Comparison of ENCODE assay signal across 8 mouse cellular contexts in the genomic region with DNA sequence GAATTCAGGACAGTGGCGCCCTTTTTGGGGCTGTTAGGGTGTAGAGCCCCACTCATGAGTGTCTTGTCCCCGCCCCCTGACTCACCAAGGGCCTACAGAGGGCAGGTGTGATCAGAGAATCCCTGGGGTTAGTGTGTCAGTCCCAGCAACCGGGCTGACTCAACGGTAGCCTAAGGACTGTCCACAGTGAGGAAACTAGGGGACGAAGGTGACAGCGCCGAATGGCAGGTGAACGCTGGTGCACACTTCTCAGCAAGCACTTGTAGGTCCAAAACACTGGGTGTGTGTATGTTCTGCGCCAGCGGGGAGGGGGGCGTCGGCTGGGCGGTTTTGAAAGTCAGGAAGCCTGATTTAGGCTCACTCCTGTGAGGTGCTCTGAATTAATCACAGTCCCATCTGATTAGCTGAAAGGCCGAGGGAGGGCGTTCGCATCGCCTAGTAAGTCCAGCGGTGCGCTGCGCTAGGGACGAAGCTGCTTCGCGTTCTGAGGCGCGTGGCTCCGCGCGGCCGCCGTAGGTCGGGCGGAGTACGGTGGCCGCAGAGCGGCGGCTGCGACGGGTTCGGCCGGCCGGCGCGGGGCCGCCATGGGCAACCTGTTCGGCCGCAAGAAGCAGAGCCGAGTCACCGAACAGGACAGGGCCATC. TPM values are rescaled to one million over a fixed set of nuclear protein-coding genes. Genes with fewer than 3 reads are reported as not detected.
DNase-seq lines count a peak whose midpoint lies in the region; ATAC-seq and TF ChIP-seq lines count a peak whose summit lies in the region.

A gene (plus strand): TSS at position 151 of the 644 bp plus-strand sequence.

- H3K4me2 ChIP-seq in forebrain, embryonic 13.5 days, result peak within 1 kb of the TSS; percentile 99
- peak within 1 kb of the TSS; percentile 97 for H3K4me2 ChIP-seq in neural tube, embryonic 15.5 days

- TF ChIP-seq CTCF in E14TG2a.4 (conservative IDR thresholded peaks at IDR 0.05; ENCODE audit: low read length), result no peak

- DNase-seq in c-Kit-positive CD71-positive TER-119-positive erythroid progenitor cells, embryonic 14.5 days (ENCODE audit: low spot score), result peak; percentile 73
- DNase-seq in heart, postnatal 10 days, result peak; percentile 94 to 95
- DNase-seq in large intestine, adult 2 months (ENCODE audit: low read depth, low spot score), result no peak
- peak; percentile 88 for DNase-seq in lung, adult 18-20 months
- peak; percentile 86 for DNase-seq in testis, postnatal 14 days (ENCODE audit: low spot score)

- WGBS in forebrain, embryonic 13.5 days, result under 1% methylated on average over 48 of the region's 48 CpGs
- under 1% methylated on average over 48 of the region's 48 CpGs for WGBS in large intestine, adult 2 months
- under 1% methylated on average over 48 of the region's 48 CpGs for WGBS in neural tube, embryonic 15.5 days

- peak within 1 kb of the TSS; percentile 90 for H3K9ac ChIP-seq in forebrain, embryonic 13.5 days
- H3K9ac ChIP-seq in neural tube, embryonic 15.5 days (replicated peaks), result peak within 1 kb of the TSS; percentile 99

- peak within 1 kb of the TSS; percentile 99 for H3K4me3 ChIP-seq in E14TG2a.4 (replicated peaks; ENCODE audit: low read length)
- peak within 1 kb of the TSS; percentile 88 for H3K4me3 ChIP-seq in forebrain, embryonic 13.5 days
- H3K4me3 ChIP-seq in neural tube, embryonic 15.5 days (replicated peaks), result peak within 1 kb of the TSS; percentile 97

- H3K27me3 ChIP-seq in E14TG2a.4 (ENCODE audit: insufficient read depth, low read length), result no peaks in the 10 kb centered on the region
- H3K27me3 ChIP-seq in forebrain, embryonic 13.5 days, result peaks cover 4% of the 10 kb centered on the region; the same call in 1 of the 2 replicates
- 0 out of 2 replicates have a peak, but pooled peaks cover 1% of the 10 kb centered on the region for H3K27me3 ChIP-seq in neural tube, embryonic 15.5 days (replicated peaks)

- peak; percentile 80 for ATAC-seq in forebrain, embryonic 13.5 days
- peak; percentile 66 for ATAC-seq in neural tube, embryonic 15.5 days (ENCODE audit: low FRiP score)

- intact Hi-C loops in heart, postnatal 10 days (cut with DNase I), result no loop called here

- H3K36me3 ChIP-seq in E14TG2a.4 (ENCODE audit: insufficient read depth, low read length), result peaks cover 31% of the 10 kb centered on the region
- peaks cover 28% of the 10 kb centered on the region for H3K36me3 ChIP-seq in forebrain, embryonic 13.5 days (ENCODE audit: poor library complexity, severe bottlenecking)
- peaks cover 21% of the 10 kb centered on the region for H3K36me3 ChIP-seq in neural tube, embryonic 15.5 days

- peak within 1 kb of the TSS; percentile 53 for H3K27ac ChIP-seq in forebrain, embryonic 13.5 days
- peak within 1 kb of the TSS; percentile 86 for H3K27ac ChIP-seq in neural tube, embryonic 15.5 days (replicated peaks)

- H3K4me1 ChIP-seq in E14TG2a.4 (replicated peaks; ENCODE audit: low read depth, low read length), result peaks cover 70% of the 10 kb centered on the region
- H3K4me1 ChIP-seq in forebrain, embryonic 13.5 days, result peaks cover 37% of the 10 kb centered on the region
- peaks cover 46% of the 10 kb centered on the region for H3K4me1 ChIP-seq in neural tube, embryonic 15.5 days

- no peaks in the 10 kb centered on the region for H3K9me3 ChIP-seq in E14TG2a.4 (ENCODE audit: low read length)
- H3K9me3 ChIP-seq in forebrain, embryonic 13.5 days (replicated peaks), result no peaks in the 10 kb centered on the region
- H3K9me3 ChIP-seq in neural tube, embryonic 15.5 days (replicated peaks), result no peaks in the 10 kb centered on the region

RNA-seq across cellular contexts. Expression of the gene that starts here (rescaled TPM):
- polyA plus RNA-seq in forebrain, embryonic 13.5 days (2015; fragmentation: Nextera tagmentation; extraction: Ambion mirVana), result 91.9 and 103 TPM in 2 replicates
- 10 to 100 TPM; 36.2 to 36.3 TPM for total RNA-seq in heart, postnatal 10 days (2021)
- polyA plus RNA-seq in large intestine, adult 2 months (2012; rRNA removed), result 87.3 and 98.5 TPM in 2 replicates
- polyA plus RNA-seq in neural tube, embryonic 15.5 days (2015; fragmentation: Nextera tagmentation; extraction: Ambion mirVana), result 99.0 and 105 TPM in 2 replicates
